Mouse (Mus musculus) liver, adult 2 months (tissue): ENCODE data around the gene Wasf3. TPM values are rescaled to one million over a fixed set of nuclear protein-coding genes. Genes with fewer than 3 reads are reported as not detected.

Experiments
- DNase-seq: peaks from one replicate; pipeline ENCODE4 v3.0.0-alpha.2; 2011; ENCODE audit warnings: low read depth, low spot score; ENCODE audit errors: extremely low read depth
- H3K27ac ChIP-seq: fragments of 200-500 bp; replicated peaks from 2 replicates; pipeline ENCODE4 v1.5.1; 2012; ENCODE audit warnings: low read depth, mild to moderate bottlenecking, control low read depth, inconsistent platforms, low read length; ENCODE audit not compliant: insufficient read depth
- H3K27me3 ChIP-seq: fragments of 200-500 bp; 2 replicates; pipeline ENCODE4 v1.6.1; 2012; ENCODE audit warnings: mild to moderate bottlenecking, moderate library complexity, low read length, inconsistent platforms; ENCODE audit not compliant: control insufficient read depth, insufficient read depth
- H3K36me3 ChIP-seq: fragments of 200-500 bp; 2 replicates; pipeline ENCODE4 v1.6.1; 2012; ENCODE audit warnings: low read length, inconsistent platforms; ENCODE audit not compliant: control insufficient read depth, insufficient read depth
- H3K4me1 ChIP-seq: fragments of 200-500 bp; 2 replicates; pipeline ENCODE4 v1.6.1; 2011; ENCODE audit warnings: low read length; ENCODE audit not compliant: control insufficient read depth, insufficient read depth
- H3K4me3 ChIP-seq: fragments of 200-500 bp; 2 replicates; pipeline ENCODE4 v1.5.1; 2011; ENCODE audit warnings: low read depth, mild to moderate bottlenecking, control low read depth, low read length, moderate library complexity; ENCODE audit not compliant: insufficient read depth
- H3K79me2 ChIP-seq: fragments of 200-500 bp; 2 replicates; pipeline ENCODE4 v1.6.1; 2012; ENCODE audit warnings: inconsistent platforms, mild to moderate bottlenecking, low read length, moderate library complexity; ENCODE audit not compliant: control insufficient read depth, insufficient read depth
- H3K9ac ChIP-seq: fragments of 200-500 bp; 2 replicates; pipeline ENCODE4 v1.6.1; 2012; ENCODE audit warnings: low read depth, mild to moderate bottlenecking, control low read depth, inconsistent platforms, low read length
- CTCF ChIP-seq: fragments of 200-500 bp; IDR thresholded peaks from 2 replicates; pipeline ENCODE4 v1.5.1; 2011; ENCODE audit warnings: low read depth, low read length, control low read depth
- POLR2A ChIP-seq: fragments of 200-500 bp; IDR thresholded peaks from 2 replicates; pipeline ENCODE4 v1.6.1; 2011; ENCODE audit warnings: low read length, control low read depth; ENCODE audit not compliant: insufficient read depth; ENCODE audit errors: extremely low read depth
- WGBS: fragments of 180-500 bp; shearing (Covaris S2); methylation state at CpG from one replicate; pipeline ENCODE4 v1.1.7; 2018; 5-methylcytosine and 5-hydroxymethylcytosine counted together
- polyA plus RNA-seq: library from polyadenylated mRNA; depleted of rRNA; stranded (reverse); fragments of >200 nt; gene quantifications from 2 replicates; pipeline ENCODE4 v1.2.3, GENCODE M21; 2012
- total RNA-seq: library from RNA; depleted of rRNA; stranded (reverse); fragments of >200 nt; gene quantifications from 2 replicates; pipeline ENCODE4 v1.2.3, GENCODE M21; 2014

Gene Wasf3
- total and polyA plus RNA-seq, 2 experiments, result 0.02 to 0.09 TPM

DNA sequence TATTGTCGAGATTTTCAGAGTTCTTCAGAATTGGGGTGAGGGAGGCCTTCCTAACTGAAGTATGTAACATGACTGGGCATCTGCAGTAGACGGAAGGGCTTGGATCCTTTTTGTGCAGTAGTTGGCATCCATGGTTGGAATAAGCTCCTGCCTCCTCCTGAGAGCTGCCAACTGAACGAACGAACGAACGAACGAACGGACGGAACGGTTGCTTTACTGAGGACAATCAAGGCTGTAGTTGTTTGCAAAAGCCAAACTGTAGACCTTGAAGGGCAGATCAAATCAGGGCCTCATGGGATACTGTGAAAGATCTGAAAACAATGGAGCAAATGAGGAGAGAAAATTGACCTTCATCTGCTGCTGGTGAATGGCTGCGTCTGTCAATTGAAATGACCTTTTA is 17.5 kb downstream of the Wasf3 start:
- no peak for DNase-seq
- Histone ChIP-seq H3K36me3 (no peaks in the 10 kb centered on the region), H3K9ac (no peak overlapping the region), H3K4me3 (no peak overlapping the region), H3K27ac (no peak overlapping the region), H3K27me3 (no peaks in the 10 kb centered on the region), H3K79me2 (no peaks in the 10 kb centered on the region), H3K4me1 (no peaks in the 10 kb centered on the region)
- 78% methylated on average over 11 of the region's 11 CpGs for WGBS
- TF ChIP-seq CTCF (no peak), POLR2A (no peak)

DNA sequence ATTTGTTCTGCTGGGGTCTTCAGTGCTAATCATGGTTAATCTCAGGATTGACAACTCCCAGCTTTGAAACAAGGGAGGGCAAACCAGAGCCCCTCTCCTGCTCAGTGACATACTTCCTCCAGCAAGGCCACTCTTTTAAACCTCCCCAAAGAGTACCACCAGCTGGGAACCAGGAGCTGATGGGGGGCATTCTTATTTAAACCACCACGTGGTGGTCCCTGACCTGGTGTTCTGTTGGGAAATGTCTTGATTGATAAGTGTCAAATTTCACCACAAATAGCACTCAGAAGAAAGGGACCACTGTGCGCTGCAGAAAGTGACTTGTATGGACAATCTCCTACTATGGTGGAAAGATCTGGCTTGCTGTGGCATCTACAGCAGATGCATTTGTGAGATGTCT is 19.1 kb downstream of the Wasf3 start:
- DNase-seq, result no peak
- no peaks in the 10 kb centered on the region for H3K36me3 ChIP-seq
- H3K4me1 ChIP-seq, result no peaks in the 10 kb centered on the region
- no peak overlapping the region for H3K27ac ChIP-seq
- H3K9ac ChIP-seq, result no peak overlapping the region
- no peaks in the 10 kb centered on the region for H3K79me2 ChIP-seq
- no peak overlapping the region for H3K4me3 ChIP-seq
- TF ChIP-seq POLR2A, result no peak
- no peak for TF ChIP-seq CTCF
- H3K27me3 ChIP-seq, result no peaks in the 10 kb centered on the region
- WGBS, result 44% methylated on average over 2 of the region's 2 CpGs

DNA sequence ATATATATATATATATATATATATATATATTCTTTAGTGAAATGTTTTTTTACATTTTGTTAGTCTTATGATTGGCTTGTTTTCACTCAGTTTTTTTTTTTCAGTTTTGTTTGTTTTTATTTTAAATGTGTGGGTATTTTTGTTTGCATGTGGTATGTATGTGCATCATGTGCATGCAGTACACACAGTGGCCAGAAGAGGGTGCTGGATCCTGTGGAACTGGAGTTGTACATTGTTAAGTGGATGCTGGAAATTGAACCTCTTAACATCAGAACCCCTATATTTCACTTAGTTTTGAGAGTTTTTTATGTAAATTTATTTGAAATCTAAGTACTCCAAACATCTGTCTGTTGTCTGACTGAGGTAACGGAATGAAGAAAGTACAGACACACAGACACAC is 21.3 kb downstream of the Wasf3 start:
- no peak overlapping the region for H3K9ac ChIP-seq
- H3K36me3 ChIP-seq, result no peaks in the 10 kb centered on the region
- WGBS, result 94% methylated on average over 1 of the region's 1 CpGs
- TF ChIP-seq CTCF, result 0 out of 2 replicates have a peak, but pooled peaks have one; percentile 2
- no peak for TF ChIP-seq POLR2A
- no peak overlapping the region for H3K4me3 ChIP-seq
- no peaks in the 10 kb centered on the region for H3K4me1 ChIP-seq
- H3K27me3 ChIP-seq, result no peaks in the 10 kb centered on the region
- no peak for DNase-seq
- H3K79me2 ChIP-seq, result no peaks in the 10 kb centered on the region
- no peak overlapping the region for H3K27ac ChIP-seq

DNA sequence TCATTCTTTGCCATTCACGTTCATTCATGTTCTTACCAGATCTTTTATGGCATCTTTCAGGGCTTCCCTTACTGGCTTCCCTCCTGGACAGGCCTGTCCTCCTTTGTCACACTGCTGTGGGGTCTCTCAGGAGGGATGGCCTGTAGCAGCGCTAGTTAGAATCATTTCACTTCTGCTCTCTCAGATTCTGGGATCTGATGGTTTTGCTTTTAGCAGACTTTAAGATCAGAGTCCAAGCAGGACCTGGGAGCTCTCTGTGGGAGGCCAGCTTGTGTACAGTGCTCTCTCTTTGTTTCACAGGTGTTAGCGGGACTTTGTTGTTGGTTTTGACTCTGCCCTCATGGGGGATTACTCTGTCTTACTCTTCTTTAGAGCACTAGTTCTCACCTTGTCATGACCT is 23.0 kb downstream of the Wasf3 start:
- Histone ChIP-seq H3K9ac (no peak overlapping the region), H3K27ac (no peak overlapping the region), H3K79me2 (no peaks in the 10 kb centered on the region), H3K27me3 (no peaks in the 10 kb centered on the region), H3K4me3 (no peak overlapping the region), H3K36me3 (no peaks in the 10 kb centered on the region), H3K4me1 (no peaks in the 10 kb centered on the region)
- WGBS, result 40% methylated on average over 3 of the region's 3 CpGs
- DNase-seq, result no peak
- TF ChIP-seq CTCF, result no peak
- no peak for TF ChIP-seq POLR2A

DNA sequence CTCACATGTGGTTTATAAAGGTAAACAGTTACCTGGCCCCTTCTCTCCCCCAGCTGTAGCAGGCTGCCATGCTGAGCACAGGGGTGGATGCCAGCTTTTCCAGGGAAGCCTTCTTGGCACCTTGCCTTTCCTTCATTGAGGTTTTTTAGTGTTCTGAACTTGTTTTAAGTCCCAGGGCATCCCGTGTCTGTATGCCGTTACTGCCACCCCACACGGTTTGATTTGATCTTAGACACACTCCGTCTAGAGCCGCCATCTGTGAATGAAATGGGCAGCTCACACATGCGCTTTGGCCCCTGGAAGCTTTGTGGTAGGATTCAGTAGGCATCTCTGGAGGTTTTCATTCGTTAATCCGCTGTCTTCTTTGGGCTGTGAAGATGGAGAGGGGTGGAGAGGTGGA is 23.8 kb downstream of the Wasf3 start:
- no peak for DNase-seq
- Histone ChIP-seq H3K27ac (no peak overlapping the region), H3K27me3 (no peaks in the 10 kb centered on the region), H3K79me2 (no peaks in the 10 kb centered on the region), H3K36me3 (no peaks in the 10 kb centered on the region), H3K9ac (no peak overlapping the region), H3K4me3 (no peak overlapping the region), H3K4me1 (no peaks in the 10 kb centered on the region)
- WGBS, result 85% methylated on average over 8 of the region's 8 CpGs
- TF ChIP-seq POLR2A (no peak), CTCF (no peak)

DNA sequence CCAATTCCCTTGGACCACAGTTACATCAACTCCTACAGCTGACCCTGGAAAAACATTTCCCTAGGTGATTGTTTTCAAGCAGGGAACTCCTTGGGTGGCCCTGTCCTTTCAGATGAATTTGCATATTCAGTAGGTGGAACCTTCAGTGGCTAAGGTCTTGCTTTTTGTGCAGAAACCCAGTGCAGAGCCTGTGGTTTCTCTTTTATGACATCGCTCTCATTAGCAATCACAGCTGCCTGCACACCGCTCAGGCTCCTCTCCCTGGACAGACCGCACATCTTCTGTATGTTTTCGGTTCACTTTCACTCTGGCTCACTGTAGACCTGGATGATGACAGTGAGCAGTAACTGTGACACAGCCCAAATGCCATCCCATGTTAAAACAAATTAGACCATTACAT is 26.0 kb downstream of the Wasf3 start:
- Histone ChIP-seq H3K4me1 (no peaks in the 10 kb centered on the region), H3K4me3 (no peak overlapping the region), H3K27me3 (no peaks in the 10 kb centered on the region), H3K27ac (no peak overlapping the region), H3K36me3 (no peaks in the 10 kb centered on the region), H3K9ac (no peak overlapping the region), H3K79me2 (no peaks in the 10 kb centered on the region)
- no peak for TF ChIP-seq CTCF
- no peak for TF ChIP-seq POLR2A
- WGBS, result 93% methylated on average over 4 of the region's 4 CpGs
- no peak for DNase-seq
